Mouse (Mus musculus) erythroblast, embryonic 14.5 days (primary cell): Measurements from ENCODE around the gene Smim4. TPM values are rescaled to one million over a fixed set of nuclear protein-coding genes. Genes with fewer than 3 reads are reported as not detected.

Source experiments
- H3K27me3 ChIP-seq: 2 replicates; pipeline ENCODE4 v1.6.1; 2012; ENCODE audit warnings: inconsistent platforms; ENCODE audit not compliant: control insufficient read depth
- H3K36me3 ChIP-seq: 2 replicates; pipeline ENCODE4 v1.6.1; 2012; ENCODE audit warnings: mild to moderate bottlenecking, inconsistent platforms; ENCODE audit not compliant: control insufficient read depth
- H3K4me1 ChIP-seq: 2 replicates; pipeline ENCODE4 v1.6.1; 2012; ENCODE audit warnings: inconsistent platforms; ENCODE audit not compliant: control insufficient read depth
- H3K4me3 ChIP-seq: replicated peaks from 2 replicates; pipeline ENCODE3; 2012; ENCODE audit warnings: moderate library complexity, mild to moderate bottlenecking, inconsistent platforms
- H3K9me3 ChIP-seq: 2 replicates; pipeline ENCODE4 v1.6.1; 2012; ENCODE audit warnings: low read length, inconsistent platforms, mixed read lengths; ENCODE audit not compliant: control insufficient read depth
- GATA1 ChIP-seq: IDR thresholded peaks from 2 replicates; pipeline ENCODE4 v1.6.1; 2012; ENCODE audit warnings: low read length, inconsistent platforms, mixed read lengths
- TAL1 ChIP-seq: IDR thresholded peaks from 3 replicates; pipeline ENCODE4 v1.6.1; 2012; ENCODE audit warnings: low read length, inconsistent platforms, mixed read lengths
- polyA plus RNA-seq: library from polyadenylated mRNA; stranded (reverse); fragments of >175 nt; gene quantifications from 2 replicates; pipeline ENCODE4 v1.2.3, GENCODE M21; 2012

Gene Smim4
- polyA plus RNA-seq, 1 experiment, result 9.0 TPM

DNA sequence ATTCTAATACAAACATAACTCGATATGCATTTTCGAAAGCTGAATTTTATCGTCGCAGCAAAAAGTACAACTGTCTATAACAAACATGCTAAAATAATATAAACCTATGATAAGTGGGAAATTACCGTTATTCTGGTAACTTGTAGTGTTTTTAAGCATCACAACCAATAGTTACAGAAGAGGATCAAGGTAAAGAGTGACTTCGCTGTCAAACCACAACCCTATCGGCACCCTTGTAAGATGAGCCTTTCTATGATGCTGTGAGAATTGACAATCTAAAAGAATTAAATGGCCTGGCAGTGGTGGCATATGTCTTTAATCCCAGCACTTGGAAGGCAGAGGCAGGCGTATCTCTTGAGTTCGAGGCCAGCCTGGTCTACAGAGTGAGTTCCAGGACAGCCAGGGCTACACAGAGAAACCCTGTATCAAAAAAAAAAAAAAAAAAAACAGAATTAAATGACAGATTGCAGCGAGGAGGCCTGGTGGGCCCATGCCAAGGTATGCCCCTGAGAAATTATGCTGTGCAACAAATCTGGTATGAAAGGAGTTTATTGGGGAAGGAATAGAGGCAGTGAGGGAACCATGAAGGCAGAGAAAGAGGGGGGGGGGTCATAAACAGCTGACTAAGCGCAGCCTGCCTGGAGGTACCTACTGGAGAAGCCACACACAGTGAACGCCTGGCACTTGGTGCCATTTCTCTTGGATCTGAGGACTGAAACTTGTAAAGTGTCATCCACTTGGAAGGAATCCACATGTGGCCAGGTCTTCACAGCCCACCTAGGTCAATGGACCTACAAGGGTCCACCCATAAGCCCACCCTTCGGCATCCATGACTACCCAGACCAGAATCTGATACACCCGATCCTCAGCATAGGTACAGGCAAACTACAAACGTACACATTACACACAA is 825 bp upstream of the Smim4 start:
- Histone ChIP-seq H3K9me3 (no peaks in the 10 kb centered on the region), H3K4me1 (peaks cover 86% of the 10 kb centered on the region), H3K36me3 (peaks cover 39% of the 10 kb centered on the region), H3K27me3 (no peaks in the 10 kb centered on the region), H3K4me3 (peak overlapping the region; percentile 86)
- no peak for TF ChIP-seq GATA1
- no peak for TF ChIP-seq TAL1

DNA sequence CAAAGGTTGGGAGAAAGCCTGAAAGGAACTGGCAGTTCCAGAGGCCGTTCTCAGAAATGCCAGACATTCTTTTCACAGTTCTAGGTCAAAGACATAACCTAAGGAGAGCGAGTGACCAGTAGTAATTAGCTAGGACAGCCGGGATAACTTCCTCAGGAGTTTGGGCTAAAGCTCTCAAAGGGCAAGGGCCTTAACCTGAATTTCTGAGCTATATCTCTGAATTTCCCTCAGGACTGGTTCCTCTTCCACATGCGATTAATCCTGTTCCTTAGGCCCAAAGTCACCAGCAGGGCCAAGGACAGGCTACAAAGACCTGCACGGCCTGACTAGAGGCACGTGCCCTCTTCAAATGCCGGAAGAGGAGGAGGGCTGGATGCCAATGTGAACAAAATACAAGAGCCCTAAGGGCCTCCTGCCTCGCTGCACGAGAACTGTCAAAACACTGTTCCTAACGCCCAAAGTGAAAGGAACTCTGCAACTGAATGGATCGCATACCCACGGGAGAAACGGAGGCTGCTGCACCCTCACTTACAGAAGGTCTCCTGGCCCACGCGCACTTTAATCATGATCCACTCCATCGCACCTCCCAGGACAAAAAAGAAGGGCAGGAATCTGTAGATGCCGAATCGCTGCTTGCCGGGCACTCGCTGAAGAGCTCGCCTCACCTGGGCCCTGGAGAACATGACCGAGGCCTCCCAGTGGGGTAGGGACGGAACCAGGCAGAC is 493 bp downstream of the Smim4 start:
- TF ChIP-seq TAL1 (no peak), GATA1 (no peak)
- H3K4me1 ChIP-seq, result peaks cover 85% of the 10 kb centered on the region
- no peaks in the 10 kb centered on the region for H3K27me3 ChIP-seq
- peak overlapping the region; percentile 86 for H3K4me3 ChIP-seq
- no peaks in the 10 kb centered on the region for H3K9me3 ChIP-seq
- H3K36me3 ChIP-seq, result peaks cover 38% of the 10 kb centered on the region

DNA sequence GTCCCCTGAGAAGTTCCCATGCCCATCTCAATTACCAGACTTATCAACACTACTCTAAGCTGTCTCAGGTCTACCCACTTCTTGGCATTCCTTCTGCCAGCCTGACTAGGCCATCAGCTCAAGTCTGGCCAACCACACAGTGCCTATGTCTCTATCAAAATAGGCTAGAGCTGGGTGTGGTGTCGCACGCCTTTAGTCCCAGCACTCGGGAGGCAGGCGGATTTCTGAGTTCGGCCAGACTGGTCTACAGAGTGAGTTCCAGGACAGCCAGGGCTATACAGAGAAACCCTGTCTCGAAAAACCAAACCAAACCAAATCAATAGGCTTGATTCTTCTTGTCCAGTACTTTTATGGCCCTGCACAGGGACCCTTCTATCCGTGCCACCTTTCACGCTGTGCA is 1.9 kb downstream of the Smim4 start:
- Histone ChIP-seq H3K36me3 (peaks cover 49% of the 10 kb centered on the region), H3K9me3 (no peaks in the 10 kb centered on the region), H3K27me3 (no peaks in the 10 kb centered on the region), H3K4me3 (peak overlapping the region; percentile 52), H3K4me1 (peaks cover 70% of the 10 kb centered on the region)
- no peak for TF ChIP-seq TAL1

DNA sequence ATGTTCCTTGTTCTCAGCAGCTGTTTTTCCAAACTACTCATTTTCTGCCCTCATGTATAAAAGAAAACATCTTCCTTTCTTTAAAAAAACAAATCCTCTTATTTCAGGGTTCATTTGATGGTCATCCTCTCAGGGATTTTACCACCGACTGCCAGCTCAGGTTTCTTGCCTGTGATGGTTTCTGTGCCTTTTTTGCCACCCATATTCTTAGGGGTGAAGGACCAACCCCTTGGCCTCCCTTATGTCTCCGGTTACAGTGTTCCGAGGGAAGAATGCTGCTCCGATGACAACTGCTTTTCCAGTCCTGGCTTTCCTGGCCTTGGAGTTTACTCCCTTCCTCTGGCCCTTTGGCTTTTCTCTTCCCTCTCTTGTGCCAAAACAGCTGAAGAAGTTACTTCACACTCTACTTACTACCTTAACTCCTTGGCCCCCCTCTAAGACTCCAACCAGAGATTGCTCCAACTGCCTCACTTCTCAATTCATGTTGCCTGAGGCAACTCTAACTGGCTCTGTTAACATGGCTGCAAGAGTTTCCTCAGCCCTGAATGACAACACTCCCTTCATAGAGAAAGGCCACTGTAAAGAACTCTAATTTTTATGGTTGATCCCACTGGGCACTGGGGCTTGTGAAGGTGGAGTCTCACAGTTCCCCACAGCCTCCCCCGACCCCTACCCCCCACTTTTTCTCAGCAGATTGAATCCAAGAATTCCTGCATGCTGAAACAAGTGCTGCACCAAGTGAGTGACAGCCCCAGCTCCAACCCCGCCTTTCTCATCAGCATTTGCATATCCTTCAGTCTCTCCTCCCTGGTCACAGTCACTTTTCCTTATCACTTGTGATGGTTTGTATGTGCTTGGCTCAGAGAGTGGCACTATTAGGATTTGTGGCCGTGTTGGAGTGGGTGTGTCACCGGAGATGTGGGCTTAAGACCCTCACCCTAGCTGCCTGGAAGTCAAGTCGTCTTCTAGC is 3.4 kb downstream of the Smim4 start:
- Histone ChIP-seq H3K4me1 (peaks cover 56% of the 10 kb centered on the region), H3K9me3 (no peaks in the 10 kb centered on the region), H3K27me3 (no peaks in the 10 kb centered on the region), H3K36me3 (peaks cover 63% of the 10 kb centered on the region), H3K4me3 (peak overlapping the region; percentile 27)
- TF ChIP-seq TAL1 (no peak), GATA1 (no peak)

DNA sequence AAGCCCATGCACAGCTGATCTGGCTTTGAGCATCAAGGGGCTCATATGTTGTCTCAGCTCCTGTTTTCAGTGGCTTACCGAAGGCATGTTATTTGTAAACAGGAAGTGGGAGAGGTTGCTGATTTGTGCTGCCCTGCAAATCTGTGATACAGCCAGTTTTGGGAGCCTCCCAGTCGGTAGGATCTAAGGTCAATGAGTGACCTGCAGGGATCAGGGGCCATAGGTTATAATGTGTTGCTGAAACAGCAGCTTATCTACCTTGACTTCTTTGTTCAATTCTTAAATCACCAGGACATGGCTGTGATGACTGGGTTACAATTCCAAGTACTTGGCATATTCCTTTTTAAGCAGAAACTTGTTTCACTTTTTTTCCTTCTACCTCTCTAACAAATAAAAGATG is 13.2 kb downstream of the Smim4 start:
- peaks cover 98% of the 10 kb centered on the region for H3K36me3 ChIP-seq

DNA sequence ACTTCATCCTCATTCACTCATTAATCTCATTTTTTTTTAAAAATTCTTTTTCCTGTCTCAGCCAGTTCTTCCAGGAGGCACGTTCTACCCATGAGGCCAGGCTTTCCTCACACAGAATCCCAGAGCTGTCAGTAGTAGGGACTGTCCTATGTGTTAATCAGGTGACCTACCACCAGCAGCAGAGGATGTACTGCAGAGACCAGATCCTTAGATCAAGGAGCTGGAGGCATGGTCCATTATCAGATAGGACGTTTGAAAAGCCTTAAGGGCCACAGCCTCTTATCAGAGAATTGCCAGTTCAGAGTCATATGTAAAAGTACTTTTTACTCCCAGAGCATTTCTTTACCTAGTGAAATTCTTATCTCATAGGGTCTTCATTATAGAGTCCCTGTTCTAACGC is 14.7 kb downstream of the Smim4 start:
- no peaks in the 10 kb centered on the region for H3K9me3 ChIP-seq
- H3K4me1 ChIP-seq, result peaks cover 38% of the 10 kb centered on the region
- H3K4me3 ChIP-seq, result no peak overlapping the region
- TF ChIP-seq GATA1, result no peak
- no peaks in the 10 kb centered on the region for H3K27me3 ChIP-seq
- H3K36me3 ChIP-seq, result peaks cover 99% of the 10 kb centered on the region

More for the DNA sequence above, 13.2 kb downstream of the Smim4 start:
- no peaks in the 10 kb centered on the region for H3K9me3 ChIP-seq
- no peak overlapping the region for H3K4me3 ChIP-seq
- peaks cover 25% of the 10 kb centered on the region for H3K4me1 ChIP-seq
- no peaks in the 10 kb centered on the region for H3K27me3 ChIP-seq
- TF ChIP-seq GATA1 (no peak), TAL1 (no peak)

DNA sequence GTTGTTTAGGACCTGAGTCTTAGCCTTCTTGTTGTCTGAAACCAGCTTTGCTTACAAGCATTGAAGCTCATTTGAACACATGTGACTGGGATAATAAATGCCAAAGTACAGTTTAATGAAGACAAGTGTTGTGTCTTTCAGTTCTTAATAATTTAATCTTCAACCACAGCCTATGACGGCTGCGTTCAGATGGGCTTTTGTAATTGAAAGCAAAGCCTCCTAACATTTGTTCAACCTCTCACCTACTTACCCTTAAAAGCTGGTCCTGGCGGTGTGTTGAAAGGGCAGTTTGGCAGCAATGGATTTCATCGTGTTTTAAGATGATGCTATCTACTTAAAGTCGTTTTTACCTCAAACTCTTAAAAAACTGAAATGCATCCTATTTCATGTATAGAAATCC is 16.6 kb downstream of the Smim4 start:
- H3K27me3 ChIP-seq, result no peaks in the 10 kb centered on the region
- no peaks in the 10 kb centered on the region for H3K9me3 ChIP-seq
- peaks cover 100% of the 10 kb centered on the region for H3K36me3 ChIP-seq
- H3K4me3 ChIP-seq, result no peak overlapping the region
- no peak for TF ChIP-seq GATA1
- no peak for TF ChIP-seq TAL1
- peaks cover 38% of the 10 kb centered on the region for H3K4me1 ChIP-seq

DNA sequence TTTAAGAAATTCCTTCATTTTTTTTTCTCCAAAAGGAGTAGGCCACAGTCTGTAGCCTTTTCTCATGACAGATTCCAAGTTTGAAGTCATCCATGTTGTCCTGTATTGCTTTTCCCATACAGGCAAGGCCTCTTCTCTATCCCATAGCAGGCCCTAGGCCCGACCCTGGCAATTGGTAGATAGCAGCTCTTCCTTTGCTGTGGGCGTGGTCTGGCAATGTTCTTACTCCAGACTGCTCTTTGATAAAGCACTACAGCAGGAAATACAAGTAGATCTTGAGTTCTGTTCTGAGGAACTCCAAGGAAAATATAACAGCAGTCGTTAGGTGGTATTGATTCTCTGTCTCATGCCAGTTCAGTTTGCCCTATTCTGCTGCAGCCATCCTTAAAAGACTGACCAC is 18.1 kb downstream of the Smim4 start:
- Histone ChIP-seq H3K4me1 (peaks cover 38% of the 10 kb centered on the region), H3K27me3 (no peaks in the 10 kb centered on the region), H3K36me3 (peaks cover 100% of the 10 kb centered on the region), H3K9me3 (no peaks in the 10 kb centered on the region), H3K4me3 (no peak overlapping the region)
- TF ChIP-seq GATA1, result 0 out of 2 replicates have a peak, but pooled peaks have one; percentile 18
- TF ChIP-seq TAL1, result peak; percentile 54; the same call in 2 of the 3 replicates
